Mouse (Mus musculus): Measurements from ENCODE around the gene Kcp.
A peak's percentile ranks its signal among the peaks of the same experiment; 100 is the strongest.

The Kcp gene

DNA sequence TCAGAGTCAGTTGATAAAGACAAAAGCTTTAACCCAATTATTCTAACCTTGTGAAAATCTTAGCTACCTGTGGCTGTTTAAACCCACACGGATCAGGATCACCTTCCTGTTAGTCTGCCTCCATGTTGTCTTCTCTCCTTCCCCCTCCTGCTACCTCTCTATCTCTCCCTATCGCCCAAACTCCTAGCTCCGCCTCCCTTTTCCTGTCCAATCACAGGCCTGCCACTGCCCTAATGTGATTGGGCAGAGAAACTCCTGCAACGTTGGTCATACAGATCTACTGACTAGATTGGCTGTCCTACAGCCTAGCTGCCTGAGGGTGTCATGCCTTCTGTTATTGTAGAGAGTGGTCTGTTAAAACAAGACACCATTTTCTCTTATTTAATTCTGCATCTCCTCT, 57.9 kb downstream of the Kcp start:
- no peak for DNase-seq

- DNase-seq = no peak
Observed at GRCm38 (mm10) chr6:29445354-29445753, 62.4 kb downstream of the Kcp start.

DNA sequence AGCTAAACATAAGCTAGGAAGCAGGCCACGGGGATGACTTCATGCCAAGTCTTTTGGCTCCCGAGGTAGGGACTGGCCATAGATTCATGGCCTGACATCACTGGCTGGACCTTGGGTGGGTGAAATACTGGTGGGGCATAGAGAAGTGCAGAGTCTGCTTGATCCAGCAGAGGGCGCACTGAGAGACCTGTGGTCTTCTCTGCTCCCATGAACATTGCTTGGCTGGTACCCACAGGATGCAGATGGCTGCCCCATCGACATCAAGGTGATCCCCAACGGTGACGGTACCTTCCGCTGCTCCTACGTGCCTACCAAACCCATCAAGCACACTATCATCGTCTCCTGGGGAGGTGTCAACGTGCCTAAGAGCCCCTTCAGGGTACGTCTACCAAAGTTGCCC, 63.0 kb downstream of the Kcp start:
- peak; percentile 60 to 62 for DNase-seq

GRCm38 (mm10) chr6:29439789-29440188, 68.0 kb downstream of the Kcp start:
- no peak for DNase-seq

- no peak for DNase-seq
Observed at GRCm38 (mm10) chr6:29439251-29439650, 68.5 kb downstream of the Kcp start.

DNA sequence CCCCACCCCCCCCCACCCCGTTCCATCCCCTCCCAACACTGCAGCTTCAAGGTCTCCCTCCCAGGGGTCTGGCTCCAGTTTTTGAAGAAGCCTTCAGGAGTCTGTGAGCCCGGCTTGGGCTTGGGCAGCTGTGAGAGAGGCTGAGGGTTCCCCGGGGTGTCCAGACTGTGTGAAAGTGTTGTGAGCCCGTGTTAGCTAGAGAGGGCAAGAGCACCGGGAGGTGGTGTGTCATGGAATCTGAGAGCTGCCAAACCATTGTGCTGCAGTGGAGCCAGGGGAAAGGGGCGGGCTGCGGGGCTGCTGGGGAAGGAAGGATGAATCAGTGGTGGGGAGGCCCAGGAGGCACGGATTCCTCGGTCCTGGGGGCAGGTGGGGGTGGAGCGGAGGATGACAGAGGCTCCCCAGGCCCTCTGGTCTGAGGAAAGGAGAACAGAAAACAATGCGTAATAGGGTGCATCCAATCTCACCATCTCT, 71.3 kb downstream of the Kcp start:
- no peak for DNase-seq

- DNase-seq = no peak
Observed at GRCm38 (mm10) chr6:29435940-29436451, 71.8 kb downstream of the Kcp start.

GRCm38 (mm10) chr6:29434911-29435691, 72.7 kb downstream of the Kcp start:
- no peak for DNase-seq

DNA sequence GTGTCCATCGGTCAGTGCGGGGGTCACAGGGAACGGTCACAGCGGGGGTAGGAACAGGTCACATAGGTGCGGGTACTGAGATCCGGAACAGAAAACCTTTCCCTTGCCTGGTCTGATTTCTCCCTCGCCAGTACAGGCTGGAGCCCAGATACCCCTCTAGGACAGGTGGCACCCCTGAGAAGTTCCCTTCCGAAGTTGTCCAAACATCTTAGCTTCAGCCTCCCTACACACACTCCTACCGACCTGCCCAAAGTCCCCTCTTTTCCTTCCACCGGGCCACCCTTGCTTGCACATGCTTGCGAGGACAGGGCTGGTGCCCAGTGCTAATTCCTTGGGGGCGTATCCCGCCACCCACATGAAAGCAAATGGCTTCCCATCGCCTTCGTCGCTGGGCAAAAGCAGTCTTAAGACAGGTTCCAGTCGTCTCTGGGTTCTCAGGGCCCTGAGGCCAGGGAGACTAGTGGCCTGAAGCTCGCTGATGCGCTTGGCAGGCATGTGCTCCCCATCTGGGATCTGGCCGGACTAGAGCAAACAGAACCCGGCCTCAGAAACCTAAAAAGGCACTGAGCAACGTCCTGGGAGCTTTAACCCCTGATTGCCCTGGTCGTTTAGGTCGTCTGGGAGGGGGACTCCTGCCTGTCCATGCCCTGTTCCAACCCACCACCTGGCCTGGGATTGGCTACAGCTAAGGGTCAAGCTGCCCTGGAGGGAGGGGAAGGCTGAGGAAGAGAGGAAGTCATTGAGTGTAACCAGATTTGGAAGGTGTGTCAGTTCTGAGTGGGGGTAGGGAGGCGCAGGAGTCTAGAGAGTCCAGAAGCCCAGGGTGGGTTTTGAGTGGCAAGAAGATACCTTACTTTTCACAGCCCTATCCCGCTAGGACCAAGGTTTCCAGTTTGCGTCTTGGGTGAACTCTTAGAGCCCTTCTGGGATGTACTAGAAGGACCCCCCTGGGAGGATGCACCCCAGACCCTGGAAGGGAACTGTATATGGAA, 73.7 kb downstream of the Kcp start:
- DNase-seq = no peak

DNA sequence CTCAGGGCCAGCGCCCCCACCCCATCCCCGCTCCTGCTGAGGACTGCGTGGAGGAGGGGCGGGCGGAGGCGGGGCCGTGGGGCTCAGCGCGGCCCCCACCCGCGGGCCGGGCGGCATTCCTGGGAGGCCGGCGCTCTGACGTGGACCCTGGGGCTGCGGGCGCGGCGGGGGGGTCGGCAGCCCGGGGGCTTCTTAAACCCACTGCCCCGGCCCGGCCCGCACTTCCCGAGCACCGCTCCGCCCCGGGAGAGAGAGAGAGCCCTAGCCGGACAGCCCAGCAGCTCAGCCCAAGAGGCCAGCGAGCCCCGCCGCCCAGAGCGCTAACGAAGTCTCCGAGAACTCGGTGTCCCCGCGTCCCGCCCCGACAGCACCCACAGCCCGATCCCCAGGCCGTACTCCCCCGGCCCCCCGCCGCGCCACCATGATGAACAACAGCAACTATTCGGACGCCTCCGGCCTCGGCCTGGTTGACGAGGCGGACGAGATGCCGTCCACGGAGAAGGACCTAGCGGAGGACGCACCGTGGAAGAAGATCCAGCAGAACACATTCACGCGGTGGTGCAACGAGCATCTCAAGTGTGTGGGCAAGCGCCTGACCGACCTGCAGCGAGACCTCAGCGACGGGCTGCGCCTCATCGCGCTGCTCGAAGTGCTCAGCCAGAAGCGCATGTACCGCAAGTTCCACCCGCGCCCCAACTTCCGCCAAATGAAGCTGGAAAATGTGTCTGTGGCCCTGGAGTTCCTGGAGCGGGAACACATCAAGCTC, 74.5 kb downstream of the Kcp start, which contains the start of gene Flnc:
TSS of gene Flnc (plus strand) at position 219 of the 766 bp plus-strand sequence.
- DNase-seq = peak in 1 of 2 experiments; percentile 21

DNA sequence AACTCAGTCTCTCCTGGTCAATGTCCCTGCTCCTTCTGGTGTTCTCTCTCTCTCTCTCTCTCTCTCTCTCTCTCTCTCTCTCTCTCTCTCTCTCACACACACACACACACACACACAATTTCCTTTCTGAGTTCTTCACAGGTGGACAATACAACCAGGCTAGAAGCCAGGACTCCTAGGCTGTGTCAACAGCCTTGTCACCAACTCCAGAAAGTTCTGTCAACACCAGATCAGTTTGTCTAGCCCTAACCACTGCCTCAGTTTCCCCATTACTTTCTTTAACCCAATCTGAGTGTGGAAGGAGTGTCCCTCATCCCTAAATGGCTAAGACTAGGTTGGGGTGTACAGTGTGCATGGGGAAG, 75.1 kb downstream of the Kcp start:
- no peak for DNase-seq

DNA sequence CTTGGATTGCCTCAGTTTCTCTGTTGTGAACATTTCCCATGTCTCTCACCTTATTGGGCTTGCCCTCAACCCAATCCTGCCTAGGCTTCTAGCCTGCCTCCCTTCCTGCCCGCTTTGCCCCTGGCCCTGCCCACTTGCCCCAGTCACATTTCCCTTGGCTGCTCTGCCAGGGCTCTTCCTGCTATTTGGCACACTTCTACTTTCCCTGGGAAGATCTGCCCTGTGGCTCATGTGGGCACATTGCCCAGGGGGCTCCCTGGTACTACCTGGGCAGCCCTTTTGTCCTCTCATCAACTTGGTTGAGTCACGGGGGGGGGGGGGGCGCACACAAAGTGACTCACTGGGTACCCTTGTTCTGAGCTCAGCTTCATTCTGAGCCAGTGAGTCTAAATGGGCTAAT, 75.6 kb downstream of the Kcp start:
- DNase-seq = no peak

DNA sequence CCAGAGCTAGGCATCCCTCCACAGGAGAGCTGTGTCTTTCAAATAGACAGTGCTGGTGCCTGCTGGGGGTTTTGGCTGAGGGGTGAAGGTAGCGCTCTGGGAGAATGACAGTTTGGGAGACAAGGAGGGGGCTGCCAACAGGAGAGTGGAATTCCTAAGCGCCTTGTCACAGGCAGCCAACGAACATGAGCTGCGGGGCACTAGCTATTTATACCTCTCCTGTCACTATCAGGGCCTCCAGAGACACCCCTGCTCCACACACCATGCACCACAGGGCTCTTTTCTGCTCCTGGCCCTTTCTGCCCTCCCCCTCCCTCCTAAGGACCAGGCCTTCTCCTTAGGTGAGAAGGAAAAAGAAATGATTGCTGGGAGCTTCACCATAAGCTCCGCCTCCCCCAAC, 76.3 kb downstream of the Kcp start:
- DNase-seq = no peak

DNA sequence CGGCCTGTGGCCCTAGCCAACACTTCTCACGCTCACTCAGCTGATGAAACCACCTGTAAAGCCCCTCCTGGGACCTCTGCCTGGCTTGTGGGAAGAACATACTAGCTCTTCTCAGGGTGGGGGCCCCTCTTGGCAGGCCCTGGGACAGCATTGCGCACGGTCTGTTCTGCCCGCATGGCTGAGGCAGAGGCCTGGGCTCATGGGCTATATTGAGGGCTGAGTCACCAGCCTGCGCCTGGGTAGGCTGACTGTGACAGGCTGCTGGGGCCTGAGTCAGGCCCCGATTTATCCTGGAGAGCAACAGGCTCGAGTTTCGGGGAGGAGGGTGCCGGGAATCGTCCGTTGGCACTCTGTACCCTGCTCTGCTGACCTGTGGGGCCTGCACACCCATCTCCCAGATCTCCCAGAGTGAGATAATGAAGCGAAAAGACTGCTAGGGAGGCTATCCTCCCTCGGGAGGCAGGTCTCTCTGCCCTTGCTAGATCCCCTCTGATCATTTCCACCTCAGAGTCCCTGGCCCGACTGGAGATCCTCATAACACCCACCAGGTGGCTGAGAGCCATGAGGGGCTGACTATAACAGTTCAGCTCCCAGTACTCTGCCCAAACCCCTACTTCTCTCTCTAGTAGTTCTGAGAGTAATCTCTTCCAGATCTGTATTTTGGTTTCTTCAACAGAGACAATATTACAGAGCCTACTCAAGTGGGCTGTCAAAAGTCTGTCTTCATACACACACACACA, 76.9 kb downstream of the Kcp start:
- no peak for DNase-seq

DNA sequence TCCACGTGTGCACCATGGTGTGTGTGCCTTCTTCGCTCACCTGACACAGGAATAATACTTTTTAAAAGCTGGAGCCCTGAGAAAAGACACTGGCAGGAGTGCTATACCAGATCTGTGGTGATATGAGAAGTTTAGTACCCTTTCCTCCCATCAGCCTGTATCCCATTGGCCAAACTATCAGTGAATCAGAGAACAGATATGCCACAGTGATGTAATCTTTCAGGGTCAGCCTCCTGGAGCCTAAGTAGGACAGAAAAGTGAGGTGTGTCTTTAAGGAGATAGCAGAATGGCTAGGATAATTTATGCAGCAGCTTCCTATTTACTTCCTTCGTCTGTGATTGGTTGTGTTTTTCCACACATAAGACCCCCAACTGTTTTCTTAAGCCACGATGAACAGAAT, 79.6 kb downstream of the Kcp start:
- DNase-seq = no peak

DNA sequence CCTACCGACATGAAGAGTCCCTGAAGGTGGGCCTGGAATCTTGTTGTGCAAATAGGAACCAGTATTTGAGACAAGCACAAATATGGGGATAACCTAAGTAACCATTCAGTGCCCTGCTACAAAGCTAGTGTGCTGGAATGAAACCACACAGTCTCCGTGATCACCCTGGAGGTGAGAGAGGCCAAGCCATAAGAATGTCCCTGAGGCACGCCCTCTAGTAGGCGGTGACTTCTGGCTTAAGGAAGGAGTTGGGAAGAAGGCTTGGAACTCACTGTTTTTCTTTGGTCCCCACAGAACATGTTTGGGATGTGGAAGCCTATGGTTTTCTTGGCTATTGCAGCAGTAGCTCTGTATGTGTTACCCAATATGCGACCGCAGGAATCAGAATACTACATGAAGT, 81.4 kb downstream of the Kcp start:
- DNase-seq = no peak

- no peak for DNase-seq
Observed at GRCm38 (mm10) chr6:29425118-29425517, 82.6 kb downstream of the Kcp start.

Measured in kidney, postnatal 25 days (tissue).